Mouse (Mus musculus) activated CD4-positive, CD25-positive, alpha-beta regulatory T cell, adult 4 months (primary cell): Measurements from ENCODE around the gene Carm1. TPM values are rescaled to one million over a fixed set of nuclear protein-coding genes. Genes with fewer than 3 reads are reported as not detected.
A peak's percentile ranks its signal among the peaks of the same experiment; 100 is the strongest.
"Not testable (repeated sequence)": the region's sequence is repeated elsewhere in the genome, so short reads cannot be mapped to it uniquely, and the experiment has no call there.

Source experiments
- ATAC-seq: one replicate; pipeline ENCODE4 v1.8.0; 2017
- polyA plus RNA-seq, 2 experiments: library from polyadenylated mRNA; unstranded; fragments of 100-300 nt; shearing (Covaris generic); gene quantifications; one replicate each; pipeline ENCODE4 v1.2.1; 2017

Gene Carm1
- polyA plus RNA-seq, 2 experiments from 2014 or later, result 4.7 to 5.9 TPM

- ATAC-seq, result no peak
Measured at GRCm38 (mm10) chr9:21539981-21540753, 6.5 kb upstream of the Carm1 start.

GRCm38 (mm10) chr9:21542001-21542400 lies 4.7 kb upstream of the Carm1 start:
- not testable (repeated sequence) for ATAC-seq

DNA sequence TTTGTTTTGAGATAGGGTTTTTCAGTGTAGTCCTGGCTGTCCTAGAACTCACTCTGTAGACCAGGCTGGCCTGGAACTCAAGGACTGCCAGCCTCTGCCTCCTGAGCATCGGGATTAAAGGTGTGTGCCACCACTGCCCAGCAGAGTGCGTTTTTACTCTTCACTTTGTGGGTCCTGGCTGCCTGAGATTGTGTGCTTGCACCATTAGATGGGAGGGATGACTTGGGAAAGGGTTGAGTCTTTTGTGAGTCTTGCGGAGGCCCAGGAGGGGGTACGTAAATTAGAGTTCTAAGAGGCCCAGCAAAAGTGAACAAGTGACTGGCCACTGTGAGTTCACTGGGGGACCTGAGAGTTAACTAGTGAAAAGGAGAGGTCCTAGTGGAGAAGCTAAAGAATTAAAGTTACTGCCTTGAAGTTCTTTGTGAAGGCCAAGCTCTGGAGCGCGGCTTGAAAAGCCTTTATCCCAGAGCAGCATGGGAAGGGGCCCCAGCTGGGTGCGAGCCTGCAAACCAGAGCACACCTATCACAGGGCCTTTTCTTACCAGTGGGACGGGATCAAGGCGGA lies 1.3 kb upstream of the Carm1 start:
- ATAC-seq, result peak; percentile 24

- peak; percentile 81 for ATAC-seq
Measured at GRCm38 (mm10) chr9:21545916-21546788, 542 bp upstream of the Carm1 start.

GRCm38 (mm10) chr9:21547075-21547941 lies 614 bp downstream of the Carm1 start:
- no peak for ATAC-seq

DNA sequence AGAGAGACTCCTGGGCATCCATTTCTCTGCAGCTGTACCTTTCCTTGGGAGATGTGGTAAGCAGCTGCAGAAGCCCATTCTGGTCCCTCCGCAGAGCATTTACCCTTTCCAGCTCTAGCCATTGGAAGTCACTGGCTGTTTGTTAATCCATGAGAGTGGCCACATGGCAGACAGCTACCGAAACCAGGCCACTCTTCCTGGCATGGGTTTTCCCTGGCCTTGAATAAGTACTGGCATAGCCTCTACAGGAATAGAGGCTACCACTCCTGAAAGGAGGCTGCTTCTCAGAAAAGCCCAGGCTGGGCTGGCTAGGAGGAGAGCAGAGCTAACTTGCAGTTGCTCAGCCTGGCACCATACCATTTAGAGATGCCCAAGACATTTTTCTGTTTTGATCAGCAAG lies 4.4 kb downstream of the Carm1 start:
- ATAC-seq, result no peak

- no peak for ATAC-seq
Measured at GRCm38 (mm10) chr9:21553607-21554273, 7.0 kb downstream of the Carm1 start.

DNA sequence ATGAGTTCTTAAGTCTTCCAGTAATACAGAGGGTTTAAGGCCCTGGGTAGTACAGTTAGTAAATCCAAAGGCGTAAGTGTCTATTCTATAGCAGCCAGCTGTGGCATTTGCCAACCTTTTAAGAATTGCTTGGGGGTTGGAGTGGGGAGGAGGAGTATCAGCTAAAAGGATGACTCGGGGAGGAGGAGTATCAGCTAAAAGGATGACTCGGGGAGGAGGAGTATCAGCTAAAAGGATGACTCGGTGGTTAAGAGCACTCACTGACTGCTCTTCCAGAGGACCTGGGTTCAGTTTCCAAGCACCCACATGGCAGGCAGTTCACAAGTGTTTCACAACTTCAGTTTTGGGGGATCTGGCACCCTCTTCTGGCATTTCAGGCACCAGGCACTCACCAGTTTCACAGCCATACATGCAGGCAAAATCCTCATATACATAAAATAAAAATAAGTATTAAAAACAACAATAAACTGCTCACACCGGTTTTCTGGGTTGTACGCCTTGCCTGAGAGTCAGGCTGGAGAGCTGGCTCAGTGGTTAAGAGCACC lies 8.6 kb downstream of the Carm1 start:
- ATAC-seq, result no peak

DNA sequence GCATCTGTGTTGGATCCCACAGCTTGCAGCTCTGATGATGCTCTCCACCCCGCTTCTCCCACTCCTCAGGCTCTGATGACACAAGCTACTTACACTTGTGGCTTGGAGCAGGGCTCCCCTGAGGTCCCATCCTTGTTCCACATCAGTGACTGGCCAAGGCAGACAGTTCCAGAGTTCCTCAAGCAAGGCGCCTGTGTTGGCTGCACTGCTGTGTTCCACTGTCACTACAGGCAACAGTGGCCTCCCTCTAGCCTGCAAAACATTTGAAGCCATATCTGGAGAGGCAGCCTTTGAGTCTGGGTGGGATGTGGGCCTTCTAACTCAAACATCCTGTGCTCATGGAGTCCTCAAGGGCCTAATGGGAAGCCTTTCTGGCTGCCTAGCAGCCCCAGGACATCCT lies 10.3 kb downstream of the Carm1 start:
- ATAC-seq, result no peak

- no peak for ATAC-seq
Measured at GRCm38 (mm10) chr9:21557556-21557955, 10.9 kb downstream of the Carm1 start.

DNA sequence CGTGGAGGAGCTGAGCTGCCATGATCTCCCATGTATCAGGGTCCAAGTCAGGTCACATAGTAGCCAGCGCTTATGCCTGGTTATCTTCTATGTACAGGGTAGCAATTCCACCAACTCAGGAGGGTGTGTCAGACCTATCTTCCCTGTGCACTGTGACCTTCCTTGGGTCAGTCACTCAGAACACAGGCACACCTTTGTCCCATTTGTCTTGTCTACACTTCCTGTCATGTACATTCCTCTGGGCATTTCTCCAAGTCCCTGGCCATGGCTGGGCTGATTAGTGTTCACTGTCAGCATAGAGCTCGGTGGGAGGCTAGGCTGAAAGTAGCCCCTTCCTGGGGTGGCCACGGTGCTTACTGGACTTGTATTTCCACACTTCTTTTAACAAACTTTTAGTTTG lies 11.7 kb downstream of the Carm1 start:
- ATAC-seq, result no peak

- ATAC-seq, result no peak
Measured at GRCm38 (mm10) chr9:21559151-21559550, 12.5 kb downstream of the Carm1 start.

GRCm38 (mm10) chr9:21564420-21564819 lies 17.7 kb downstream of the Carm1 start:
- no peak for ATAC-seq

DNA sequence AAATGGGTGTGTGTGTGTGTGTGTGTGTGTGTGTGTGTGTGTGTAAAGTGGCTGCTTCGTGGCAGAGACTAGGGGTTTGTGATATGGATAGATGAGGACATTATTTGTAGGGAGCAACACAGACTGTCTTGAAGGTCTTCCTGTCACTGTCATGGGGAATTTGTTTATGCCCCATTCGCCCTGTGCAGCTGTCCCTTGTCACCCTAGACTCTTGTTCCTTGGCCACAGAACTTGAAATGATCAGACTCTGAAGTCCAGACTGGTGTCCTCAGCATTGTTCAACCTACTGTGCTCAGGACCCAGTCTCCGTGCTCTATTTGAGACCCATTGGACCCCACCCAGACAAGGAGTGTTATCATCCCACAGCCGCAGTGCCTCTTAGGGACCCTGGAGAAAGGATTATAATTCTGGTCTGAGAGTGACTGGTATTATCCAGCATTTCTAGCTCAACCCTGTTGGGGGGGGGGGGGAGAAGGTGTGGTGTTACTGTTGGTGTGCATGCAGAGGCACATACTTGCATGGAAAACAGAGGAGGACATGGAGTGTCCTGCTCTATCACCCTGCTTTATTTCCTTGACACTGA lies 18.4 kb downstream of the Carm1 start:
- no peak for ATAC-seq

GRCm38 (mm10) chr9:21566538-21566937 lies 19.8 kb downstream of the Carm1 start:
- ATAC-seq, result no peak

- ATAC-seq, result peak; percentile 54
Measured at GRCm38 (mm10) chr9:21567051-21567450, 20.4 kb downstream of the Carm1 start.

DNA sequence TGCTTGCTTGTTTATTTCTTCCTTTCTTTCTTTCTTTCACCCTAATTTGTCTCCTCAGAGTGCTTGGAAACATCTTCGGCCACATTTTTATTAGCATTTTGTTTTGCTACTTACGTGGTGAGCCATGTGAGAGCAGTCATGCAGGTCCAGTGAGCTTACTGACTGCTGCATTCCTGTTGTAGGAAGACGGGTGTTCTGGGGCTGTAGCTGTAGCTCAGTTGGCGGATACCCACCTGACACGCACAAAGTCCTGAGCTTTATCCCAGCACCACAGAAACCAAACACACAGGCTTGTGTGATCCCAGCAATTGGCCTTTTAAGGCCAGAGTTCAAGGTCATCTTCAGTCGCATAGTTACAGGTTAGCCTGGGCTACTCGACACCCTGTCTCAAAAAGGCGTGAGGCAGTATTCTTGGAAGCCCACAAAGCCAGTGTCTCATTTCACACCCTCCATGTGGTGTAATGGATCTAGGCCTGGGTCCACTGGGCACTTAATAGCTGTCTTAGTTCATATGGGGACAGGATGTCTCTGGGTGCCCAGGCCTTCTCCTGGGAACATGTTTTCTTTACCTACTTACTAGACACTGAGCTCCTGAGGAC lies 22.1 kb downstream of the Carm1 start:
- ATAC-seq, result no peak

- no peak for ATAC-seq
Measured at GRCm38 (mm10) chr9:21574012-21574801, 27.5 kb downstream of the Carm1 start.

DNA sequence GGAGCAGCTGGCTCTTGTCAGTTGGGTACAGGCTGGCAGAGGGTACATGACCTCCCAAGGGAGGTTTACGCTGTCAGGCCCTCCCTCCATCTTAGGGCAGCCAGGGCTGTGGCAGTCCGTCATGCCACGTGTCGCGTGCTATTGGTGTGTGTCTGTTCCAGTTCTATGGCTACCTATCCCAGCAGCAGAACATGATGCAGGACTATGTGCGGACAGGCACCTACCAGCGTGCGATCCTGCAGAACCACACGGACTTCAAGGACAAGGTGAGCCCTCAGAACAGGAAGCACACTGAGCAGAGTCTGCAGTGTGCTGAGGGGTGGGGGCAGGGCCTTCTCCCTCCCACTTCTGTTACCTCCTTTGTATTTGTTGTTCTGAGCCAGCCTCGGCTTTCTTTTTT lies 28.6 kb downstream of the Carm1 start:
- no peak for ATAC-seq

DNA sequence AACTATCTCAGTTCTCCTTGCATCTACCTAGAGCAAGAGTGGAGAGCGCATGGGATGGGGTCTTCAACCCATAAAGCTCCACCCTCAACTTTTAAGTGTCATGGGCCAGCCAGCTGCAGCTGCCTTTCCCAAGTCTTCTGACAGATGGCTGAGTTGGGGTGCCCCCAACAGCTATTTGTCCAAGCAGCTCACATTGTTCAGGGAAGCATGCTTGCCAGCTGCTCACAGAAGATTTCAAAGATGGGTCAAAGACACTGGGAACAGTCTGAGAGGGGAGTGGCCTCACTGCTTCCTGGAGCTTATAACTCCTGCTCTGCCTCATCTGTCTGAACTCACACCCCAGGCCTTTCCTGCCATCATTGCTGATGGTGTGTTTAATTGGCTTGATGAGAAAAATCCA lies 29.6 kb downstream of the Carm1 start:
- no peak for ATAC-seq
